Mouse (Mus musculus) stomach, embryonic 14.5 days (tissue): ENCODE measurements around the gene Lrp1. TPM values are rescaled to one million over a fixed set of nuclear protein-coding genes. Genes with fewer than 3 reads are reported as not detected.
A peak's percentile ranks its signal among the peaks of the same experiment; 100 is the strongest.

Source experiments
- ATAC-seq: fragments of 200-750 bp; cut with Nextera tagmentation; 2 replicates; pipeline ENCODE4 v1.8.0; 2017; ENCODE audit warnings: low read depth, moderate TSS enrichment; ENCODE audit not compliant: insufficient number of reproducible peaks, insufficient read depth, low FRiP score
- H3K27ac ChIP-seq: fragments of 300-500 bp; sonication (generic); 2 replicates; pipeline ENCODE4 v1.5.1; 2014; ENCODE audit warnings: mild to moderate bottlenecking, low read length, moderate library complexity, mixed read lengths
- H3K27me3 ChIP-seq: fragments of 300-500 bp; sonication (generic); 2 replicates; pipeline ENCODE4 v1.6.1; 2014; ENCODE audit warnings: low read length, control low read depth, mixed read lengths; ENCODE audit not compliant: control insufficient read depth, insufficient read depth
- H3K36me3 ChIP-seq: fragments of 300-500 bp; sonication (generic); 2 replicates; pipeline ENCODE4 v1.6.1; 2014; ENCODE audit warnings: mild to moderate bottlenecking, control low read depth, low read length, moderate library complexity, mixed read lengths; ENCODE audit not compliant: control insufficient read depth, insufficient read depth
- H3K4me1 ChIP-seq: fragments of 300-500 bp; sonication (generic); 2 replicates; pipeline ENCODE4 v1.6.1; 2014; ENCODE audit warnings: low read length, control low read depth, mixed read lengths; ENCODE audit not compliant: control insufficient read depth, insufficient read depth
- H3K4me2 ChIP-seq: fragments of 300-500 bp; sonication (generic); replicated peaks from 2 replicates; pipeline ENCODE4 v1.6.1; 2014; ENCODE audit warnings: low read depth, low read length, control low read depth
- H3K4me3 ChIP-seq: fragments of 300-500 bp; sonication (generic); 2 replicates; pipeline ENCODE4 v1.5.1; 2014; ENCODE audit warnings: low read depth, low read length, control low read depth
- H3K9ac ChIP-seq: fragments of 300-500 bp; sonication (generic); replicated peaks from 2 replicates; pipeline ENCODE4 v1.6.1; 2014; ENCODE audit warnings: low read depth, mild to moderate bottlenecking, control low read depth, low read length, moderate library complexity, mixed read lengths
- H3K9me3 ChIP-seq: fragments of 300-500 bp; sonication (generic); 2 replicates; pipeline ENCODE4 v1.6.1; 2016; ENCODE audit warnings: low read depth, low read length, control low read depth; ENCODE audit not compliant: control insufficient read depth
- WGBS: fragments of 180-500 bp; shearing (Covaris S2); extraction: QIAGEN DNeasy Blood & Tissue Kit; methylation state at CpG from one replicate; pipeline ENCODE4 v1.1.7; 2014; 5-methylcytosine and 5-hydroxymethylcytosine counted together
- polyA plus RNA-seq: library from polyadenylated mRNA; unstranded; fragments of >200 nt; fragmentation: Nextera tagmentation; extraction: Ambion mirVana; gene quantifications from 2 replicates; pipeline ENCODE4 v1.2.1, GENCODE M21; 2014

The Lrp1 gene
- 98.0 and 99.3 TPM in 2 replicates for polyA plus RNA-seq

GRCm38 (mm10) chr10:127620406-127621190 lies at the start of gene Lrp1:
Gene Lrp1, minus strand, starts transcription at chr10:127621148.
- ATAC-seq: peak; percentile 64
- WGBS: 1% methylated on average over 26 of the region's 32 CpGs
- Histone ChIP-seq H3K36me3 (0 out of 2 replicates have a peak, but pooled peaks cover 4% of the 10 kb centered on the region), H3K9ac (peak within 1 kb of the TSS; percentile 81), H3K9me3 (no peaks in the 10 kb centered on the region), H3K4me2 (peak within 1 kb of the TSS; percentile 91), H3K4me1 (peaks cover 41% of the 10 kb centered on the region), H3K4me3 (peak within 1 kb of the TSS; percentile 75), H3K27me3 (no peaks in the 10 kb centered on the region), H3K27ac (peak within 1 kb of the TSS; percentile 99)

- Histone ChIP-seq H3K9ac (no peak overlapping the region), H3K27ac (peak overlapping the region; percentile 61; the same call in 1 of the 2 replicates), H3K27me3 (no peaks in the 10 kb centered on the region), H3K4me2 (no peak overlapping the region), H3K4me3 (no peak overlapping the region), H3K4me1 (peaks cover 18% of the 10 kb centered on the region), H3K36me3 (no peaks in the 10 kb centered on the region), H3K9me3 (no peaks in the 10 kb centered on the region)
- 85% methylated on average over 2 of the region's 2 CpGs for WGBS
- ATAC-seq: no peak
Measured at GRCm38 (mm10) chr10:127670185-127670584, 49.2 kb upstream of the Lrp1 start.

- no peak for ATAC-seq
- H3K27me3 ChIP-seq: no peaks in the 10 kb centered on the region
- peak overlapping the region; percentile 73; the same call in 1 of the 2 replicates for H3K4me3 ChIP-seq
- 11% methylated on average over 7 of the region's 7 CpGs for WGBS
- H3K36me3 ChIP-seq: peaks cover 7% of the 10 kb centered on the region
- peak overlapping the region; percentile 73 for H3K4me2 ChIP-seq
- H3K9ac ChIP-seq: 0 out of 2 replicates have a peak overlapping the region, but pooled peaks have one; percentile 2
- H3K9me3 ChIP-seq: no peaks in the 10 kb centered on the region
- H3K27ac ChIP-seq: peak overlapping the region; percentile 98; the same call in 1 of the 2 replicates
- H3K4me1 ChIP-seq: peaks cover 23% of the 10 kb centered on the region
Measured at GRCm38 (mm10) chr10:127669170-127669569, 48.2 kb upstream of the Lrp1 start.

GRCm38 (mm10) chr10:127668093-127669050 lies 47.4 kb upstream of the Lrp1 start, which contains the start of gene Nab2:
Gene Nab2, minus strand, starts transcription at chr10:127668568.
- no peaks in the 10 kb centered on the region for H3K9me3 ChIP-seq
- ATAC-seq: 0 out of 2 replicates have a peak, but pooled peaks have one; percentile 25
- H3K27me3 ChIP-seq: no peaks in the 10 kb centered on the region
- H3K27ac ChIP-seq: peak within 1 kb of the TSS; percentile 98
- H3K4me3 ChIP-seq: peak within 1 kb of the TSS; percentile 73
- peak within 1 kb of the TSS; percentile 73 for H3K4me2 ChIP-seq
- WGBS: 2% methylated on average over 39 of the region's 40 CpGs
- peaks cover 31% of the 10 kb centered on the region for H3K4me1 ChIP-seq
- peaks cover 12% of the 10 kb centered on the region for H3K36me3 ChIP-seq
- H3K9ac ChIP-seq: peak within 1 kb of the TSS; percentile 78

- Histone ChIP-seq H3K4me1 (peaks cover 40% of the 10 kb centered on the region), H3K9me3 (no peaks in the 10 kb centered on the region), H3K27ac (peak overlapping the region; percentile 98), H3K4me3 (peak overlapping the region; percentile 73), H3K4me2 (peak overlapping the region; percentile 73), H3K36me3 (peaks cover 12% of the 10 kb centered on the region), H3K27me3 (no peaks in the 10 kb centered on the region), H3K9ac (peak overlapping the region; percentile 78)
- ATAC-seq: peak; percentile 63
- 1% methylated on average over 35 of the region's 35 CpGs for WGBS
Measured at GRCm38 (mm10) chr10:127667269-127668092, 46.5 kb upstream of the Lrp1 start.

GRCm38 (mm10) chr10:127666501-127667268 lies 45.7 kb upstream of the Lrp1 start, which contains the start of gene Nemp1:
Gene Nemp1, plus strand, starts transcription at chr10:127666901.
- H3K9me3 ChIP-seq: no peaks in the 10 kb centered on the region
- peaks cover 12% of the 10 kb centered on the region for H3K36me3 ChIP-seq
- peak within 1 kb of the TSS; percentile 98 for H3K27ac ChIP-seq
- peak within 1 kb of the TSS; percentile 78 for H3K9ac ChIP-seq
- H3K4me2 ChIP-seq: peak within 1 kb of the TSS; percentile 73
- WGBS: under 1% methylated on average over 62 of the region's 73 CpGs
- peak; percentile 71 for ATAC-seq
- H3K4me3 ChIP-seq: peak within 1 kb of the TSS; percentile 73
- H3K27me3 ChIP-seq: no peaks in the 10 kb centered on the region
- H3K4me1 ChIP-seq: peaks cover 48% of the 10 kb centered on the region

- Histone ChIP-seq H3K27ac (peak overlapping the region; percentile 98), H3K36me3 (peaks cover 16% of the 10 kb centered on the region), H3K9ac (peak overlapping the region; percentile 78), H3K4me1 (peaks cover 59% of the 10 kb centered on the region), H3K4me3 (peak overlapping the region; percentile 73), H3K9me3 (no peaks in the 10 kb centered on the region), H3K27me3 (no peaks in the 10 kb centered on the region), H3K4me2 (peak overlapping the region; percentile 73)
- whole genome bisulfite sequencing: 8% methylated on average over 14 of the region's 14 CpGs
- no peak for ATAC-seq
Measured at GRCm38 (mm10) chr10:127665366-127666181, 44.6 kb upstream of the Lrp1 start.
